Mouse (Mus musculus): ENCODE measurements at regions not wholly inside any gene's neighbourhood (a gene's known extent, or its start where the extent isn't known, plus 50 kb on each side); places are given as distances from the start of the nearest gene placed in this dataset.

GRCm38 (mm10) chr5:12977875-12978274 lies 147.3 kb upstream of the Sema3a start:
- TF ChIP-seq CTCF (IDR thresholded peaks at IDR 0.05; ENCODE audit: low read depth, low read length) (no peak), POLR2A (IDR thresholded peaks at IDR 0.05; ENCODE audit: borderline replicate concordance, low read depth, low read length) (no peak)

Measured in bone marrow macrophage, adult 2 months (primary cell).